Mouse (Mus musculus) forebrain, embryonic 11.5 days (tissue): ENCODE data around the gene Cdk19. TPM values are rescaled to one million over a fixed set of nuclear protein-coding genes. Genes with fewer than 3 reads are reported as not detected.
"Not testable (repeated sequence)": the region's sequence is repeated elsewhere in the genome, so short reads cannot be mapped to it uniquely, and the experiment has no call there.

Source experiments
- ATAC-seq: fragments of 200-750 bp; cut with Nextera tagmentation; replicated peaks from 2 replicates; pipeline ENCODE4 v1.8.0; 2017; ENCODE audit warnings: moderate TSS enrichment; ENCODE audit not compliant: low FRiP score
- DNase-seq: peaks from one replicate; pipeline ENCODE4 v3.0.0-alpha.2; 2017; ENCODE audit warnings: low spot score
- H3K27ac ChIP-seq: fragments of 300-500 bp; sonication (generic); 2 replicates; pipeline ENCODE4 v1.5.1; 2014; ENCODE audit warnings: low read depth, low read length
- H3K27me3 ChIP-seq: fragments of 300-500 bp; sonication (generic); 2 replicates; pipeline ENCODE4 v1.6.1; 2014; ENCODE audit warnings: mild to moderate bottlenecking, low read length, mixed read lengths; ENCODE audit not compliant: control insufficient read depth, insufficient read depth
- H3K36me3 ChIP-seq: fragments of 300-500 bp; sonication (generic); 2 replicates; pipeline ENCODE4 v1.6.1; 2014; ENCODE audit warnings: mild to moderate bottlenecking, low read length, moderate library complexity, mixed read lengths; ENCODE audit not compliant: control insufficient read depth, insufficient read depth
- H3K4me1 ChIP-seq: fragments of 300-500 bp; sonication (generic); replicated peaks from 2 replicates; pipeline ENCODE4 v1.6.1; 2014; ENCODE audit warnings: low read length, mixed read lengths; ENCODE audit not compliant: control insufficient read depth, insufficient read depth
- H3K4me2 ChIP-seq: fragments of 300-500 bp; sonication (generic); 2 replicates; pipeline ENCODE4 v1.6.1; 2014; ENCODE audit warnings: low read depth, mild to moderate bottlenecking, low read length, moderate library complexity, mixed read lengths; ENCODE audit not compliant: severe bottlenecking
- H3K4me3 ChIP-seq: fragments of 300-500 bp; sonication (generic); 2 replicates; pipeline ENCODE4 v1.5.1; 2014; ENCODE audit warnings: low read depth, low read length
- H3K9ac ChIP-seq: fragments of 300-500 bp; sonication (generic); 2 replicates; pipeline ENCODE4 v1.6.1; 2014; ENCODE audit warnings: low read length
- H3K9me3 ChIP-seq: fragments of 300-500 bp; sonication (generic); 2 replicates; pipeline ENCODE4 v1.6.1; 2016; ENCODE audit warnings: low read length, mixed read lengths; ENCODE audit not compliant: control insufficient read depth
- WGBS: fragments of 180-500 bp; shearing (Covaris S2); extraction: QIAGEN DNeasy Blood & Tissue Kit; methylation state at CpG from one replicate; pipeline ENCODE4 v1.1.7; 2014; 5-methylcytosine and 5-hydroxymethylcytosine counted together
- polyA plus RNA-seq: library from polyadenylated mRNA; unstranded; fragments of >200 nt; fragmentation: Nextera tagmentation; extraction: Ambion mirVana; gene quantifications from 2 replicates; pipeline ENCODE4 v1.2.1, GENCODE M21; 2014

The Cdk19 gene
- 8.0 and 9.4 TPM in 2 replicates for polyA plus RNA-seq

DNA sequence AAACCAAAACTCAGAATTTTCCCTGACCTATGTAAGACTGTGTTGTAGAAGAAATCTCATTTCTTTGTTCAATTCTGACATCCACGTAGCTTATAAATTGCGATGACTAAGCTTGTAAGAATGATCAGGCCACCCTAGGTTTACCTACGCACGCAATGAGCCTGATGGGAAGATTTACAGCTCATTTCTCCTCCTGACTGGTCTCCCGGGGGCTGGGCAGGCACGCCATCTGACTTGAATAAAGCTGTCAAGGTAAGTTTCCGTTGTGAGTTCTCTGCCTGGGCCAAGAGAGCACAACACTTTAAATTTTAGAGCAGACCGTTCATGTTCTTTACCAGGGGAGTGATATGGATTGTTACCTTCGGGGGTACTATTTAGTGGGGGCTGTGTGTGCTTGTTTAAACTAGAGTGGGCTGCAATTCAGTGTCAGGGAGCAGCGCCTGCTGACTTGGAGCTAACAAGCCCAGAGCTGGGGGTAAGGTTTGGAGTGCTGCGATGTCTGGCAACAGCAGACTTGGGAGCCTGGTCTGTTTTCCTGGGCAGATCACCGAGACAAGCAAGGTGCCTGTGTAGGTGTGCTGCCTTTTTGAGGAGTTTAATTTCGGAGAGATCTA lies at the start of gene Cdk19:
Gene Cdk19, plus strand, starts transcription at position 214 of the 614 bp plus-strand sequence.
- H3K36me3 ChIP-seq = no peaks in the 10 kb centered on the region
- H3K4me1 ChIP-seq = no peaks in the 10 kb centered on the region
- H3K4me3 ChIP-seq = no peak within 1 kb of the TSS
- ATAC-seq (no peak), DNase-seq (no peak)
- no peak within 1 kb of the TSS for H3K27ac ChIP-seq
- H3K27me3 ChIP-seq = no peaks in the 10 kb centered on the region
- H3K9me3 ChIP-seq = no peaks in the 10 kb centered on the region
- H3K9ac ChIP-seq = no peak within 1 kb of the TSS
- no peak within 1 kb of the TSS for H3K4me2 ChIP-seq
- WGBS = 49% methylated on average over 13 of the region's 13 CpGs

DNA sequence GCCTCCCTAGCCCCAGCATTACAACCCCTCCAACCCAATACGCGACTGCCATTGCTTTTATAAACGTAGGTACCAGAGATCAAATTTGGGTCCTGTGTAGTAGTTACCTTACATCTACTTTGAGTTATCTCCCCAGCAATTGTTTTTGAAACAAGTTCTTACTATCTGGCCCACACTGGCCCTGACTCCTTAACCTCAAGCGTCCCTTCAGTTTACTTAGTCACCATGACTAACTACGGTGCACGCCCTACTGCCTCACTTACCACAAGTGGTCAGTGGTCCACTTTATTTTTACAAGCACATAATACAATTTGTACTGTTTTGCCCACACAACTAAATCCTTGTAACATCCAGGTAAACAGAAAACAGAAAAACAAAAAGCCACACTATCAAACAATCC lies 46.7 kb upstream of the Cdk19 start:
- WGBS = 93% methylated on average over 6 of the region's 6 CpGs
- H3K4me3 ChIP-seq = no peak overlapping the region
- no peaks in the 10 kb centered on the region for H3K4me1 ChIP-seq
- DNase-seq = no peak
- H3K36me3 ChIP-seq = no peaks in the 10 kb centered on the region
- H3K9ac ChIP-seq = no peak overlapping the region
- H3K27me3 ChIP-seq = no peaks in the 10 kb centered on the region
- no peak overlapping the region for H3K4me2 ChIP-seq
- H3K9me3 ChIP-seq = no peaks in the 10 kb centered on the region
- no peak overlapping the region for H3K27ac ChIP-seq
- no peak for ATAC-seq

DNA sequence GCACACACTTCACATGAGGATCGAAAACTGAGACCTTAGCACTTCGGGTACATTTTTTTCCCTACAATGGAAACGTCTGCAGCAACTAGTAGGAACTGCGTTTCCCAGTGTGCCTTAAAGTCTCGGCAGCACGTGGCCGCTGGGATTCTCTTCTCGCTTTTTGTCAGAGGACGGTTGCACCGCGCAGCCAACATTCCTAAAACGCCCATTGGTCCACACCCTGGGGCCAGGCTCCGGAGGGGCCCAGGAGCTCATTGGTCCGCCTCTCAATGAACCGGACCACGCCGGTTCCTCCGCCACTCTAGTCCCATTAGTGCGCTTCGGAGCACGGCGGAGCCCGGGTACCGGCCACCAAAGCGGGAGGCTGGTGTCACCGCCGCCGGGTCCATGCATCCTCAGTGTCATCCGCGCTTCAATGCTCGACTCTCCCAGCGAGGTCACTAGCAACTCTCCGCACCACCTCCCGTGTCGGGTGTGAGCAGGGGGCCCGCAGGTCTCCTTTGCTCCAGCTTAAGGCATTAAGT lies 38.7 kb upstream of the Cdk19 start:
- H3K9ac ChIP-seq = peak overlapping the region; percentile 96
- H3K4me2 ChIP-seq = peak overlapping the region; percentile 72
- peaks cover 6% of the 10 kb centered on the region; the same call in 1 of the 2 replicates for H3K4me1 ChIP-seq
- H3K36me3 ChIP-seq = no peaks in the 10 kb centered on the region
- under 1% methylated on average over 36 of the region's 36 CpGs for WGBS
- peak overlapping the region; percentile 84 for H3K27ac ChIP-seq
- no peaks in the 10 kb centered on the region for H3K27me3 ChIP-seq
- no peaks in the 10 kb centered on the region for H3K9me3 ChIP-seq
- peak; percentile 92 for DNase-seq
- peak; percentile 82 for ATAC-seq
- H3K4me3 ChIP-seq = peak overlapping the region; percentile 99

DNA sequence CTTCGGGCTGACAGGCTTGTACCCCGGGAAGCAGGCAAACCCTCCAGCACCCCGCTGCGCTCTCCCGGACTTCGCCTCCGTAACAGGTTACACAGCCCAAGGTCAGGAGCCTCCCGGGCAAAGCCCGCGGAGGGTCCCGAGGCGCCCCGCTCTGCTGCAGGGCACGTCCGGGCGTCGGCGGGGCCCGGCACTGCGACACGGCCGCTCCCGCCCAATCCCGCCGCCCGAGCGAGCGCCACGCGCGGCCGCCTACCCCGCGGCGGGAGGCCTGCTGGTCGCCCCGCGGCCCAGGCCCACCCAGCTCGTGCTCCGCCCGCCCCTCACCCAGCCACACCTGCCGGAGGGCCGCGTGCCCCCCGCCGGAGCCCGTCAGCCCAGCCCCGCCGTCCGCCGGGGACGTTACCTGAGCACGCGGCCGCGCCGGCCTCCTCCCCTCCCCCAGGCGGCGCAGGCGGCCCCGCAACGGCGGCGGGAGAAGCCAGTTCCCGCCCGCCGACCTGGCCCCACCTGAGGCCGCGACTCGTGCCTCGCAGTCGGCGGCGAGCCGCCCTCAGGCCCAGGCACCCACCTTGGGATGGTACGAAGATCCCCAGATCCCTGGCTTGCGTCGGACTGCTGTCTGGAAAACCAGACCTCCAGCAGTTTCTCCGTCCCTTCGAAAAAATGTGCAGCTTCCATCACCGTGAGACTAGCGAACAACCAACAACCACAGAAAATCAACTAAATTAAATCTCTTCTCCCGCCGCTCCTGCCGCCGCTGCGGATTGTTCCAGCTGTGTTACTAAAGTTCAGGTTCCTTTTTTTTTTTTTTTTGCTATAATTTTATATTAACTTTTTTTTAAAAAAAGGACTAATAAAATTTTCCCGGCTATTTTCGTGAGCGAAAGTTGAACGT lies 37.9 kb upstream of the Cdk19 start:
- not testable (repeated sequence) for H3K4me1 ChIP-seq, H3K36me3 ChIP-seq, H3K27me3 ChIP-seq, H3K9me3 ChIP-seq
- ATAC-seq (peak; percentile 43), DNase-seq (peak; percentile 78)
- Histone ChIP-seq H3K4me3 (peak overlapping the region; percentile 99), H3K9ac (peak overlapping the region; percentile 96), H3K4me2 (peak overlapping the region; percentile 72), H3K27ac (peak overlapping the region; percentile 84)
- under 1% methylated on average over 78 of the region's 91 CpGs for WGBS

DNA sequence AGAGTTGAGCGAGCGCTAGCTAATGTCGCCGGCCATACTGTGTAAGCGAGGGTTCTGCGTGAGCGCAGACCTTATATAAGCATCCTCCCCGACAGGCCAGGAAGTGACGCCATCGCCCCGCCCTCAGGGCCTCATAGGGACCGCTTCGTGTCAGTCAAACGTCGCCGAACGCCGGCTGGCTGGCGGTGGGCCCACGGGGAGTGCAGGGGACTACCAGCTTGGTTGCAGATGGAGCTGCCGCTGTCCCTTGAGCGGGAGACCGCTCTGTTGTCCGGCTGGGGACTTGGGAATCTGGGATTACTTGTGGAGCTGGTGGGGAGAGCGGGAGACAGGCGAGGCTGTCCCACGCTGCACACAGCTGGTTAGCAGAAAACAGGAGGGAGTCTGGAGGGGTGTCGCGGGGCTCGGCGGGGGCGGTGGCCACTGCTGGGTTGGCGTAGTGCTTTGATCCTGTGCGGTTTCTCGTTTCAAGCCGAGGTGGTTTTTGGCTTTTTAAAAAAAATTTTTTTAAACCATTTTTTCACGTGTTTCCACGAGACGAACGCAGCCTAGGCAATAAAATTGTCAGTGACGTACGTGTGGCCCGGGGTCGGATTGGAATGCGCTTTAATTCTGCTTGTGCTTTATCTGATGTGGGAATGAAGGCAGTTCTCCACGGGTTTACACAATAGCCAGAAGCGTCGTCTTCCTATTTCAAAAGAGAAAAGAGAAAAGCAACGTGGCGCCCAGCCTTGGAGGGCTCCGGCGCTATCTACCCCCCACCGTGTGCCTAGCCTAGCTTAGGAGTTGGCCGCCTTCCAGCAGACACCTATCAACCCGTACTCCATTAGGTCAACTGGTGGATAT lies 37.0 kb upstream of the Cdk19 start, which contains the start of gene Amd1:
Gene Amd1, minus strand, starts transcription at position 47 of the 846 bp plus-strand sequence.
- no peaks in the 10 kb centered on the region for H3K27me3 ChIP-seq
- peak within 1 kb of the TSS; percentile 96 for H3K9ac ChIP-seq
- peak within 1 kb of the TSS; percentile 72 for H3K4me2 ChIP-seq
- no peaks in the 10 kb centered on the region for H3K36me3 ChIP-seq
- under 1% methylated on average over 55 of the region's 55 CpGs for whole genome bisulfite sequencing
- H3K4me3 ChIP-seq = peak within 1 kb of the TSS; percentile 99
- peak within 1 kb of the TSS; percentile 98 for H3K27ac ChIP-seq
- DNase-seq (peak; percentile 100), ATAC-seq (peak; percentile 99)
- peaks cover 6% of the 10 kb centered on the region; the same call in 1 of the 2 replicates for H3K4me1 ChIP-seq
- no peaks in the 10 kb centered on the region for H3K9me3 ChIP-seq

DNA sequence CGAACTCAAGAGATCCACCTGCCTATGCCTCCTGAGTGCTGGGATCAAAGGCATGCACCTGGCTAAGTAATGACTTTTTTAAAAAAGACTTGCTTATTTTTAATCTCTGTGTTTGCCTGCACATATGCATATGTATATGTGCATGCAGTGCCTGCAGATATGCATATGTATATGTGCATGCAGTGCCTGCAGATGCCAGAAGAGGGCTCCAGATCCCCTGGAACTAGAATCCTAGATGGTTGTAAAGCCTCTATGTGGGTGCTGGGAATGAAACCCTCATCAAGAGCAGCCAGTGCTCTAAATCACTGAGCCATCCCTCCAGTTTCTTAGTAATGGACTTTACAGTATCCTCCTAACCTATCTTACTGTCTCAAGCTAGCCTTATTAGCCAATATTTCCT lies 33.4 kb upstream of the Cdk19 start:
- ATAC-seq (no peak), DNase-seq (no peak)
- Histone ChIP-seq H3K27ac (no peak overlapping the region), H3K9me3 (no peaks in the 10 kb centered on the region), H3K9ac (no peak overlapping the region), H3K36me3 (no peaks in the 10 kb centered on the region), H3K4me3 (no peak overlapping the region), H3K4me2 (no peak overlapping the region), H3K27me3 (no peaks in the 10 kb centered on the region), H3K4me1 (no peaks in the 10 kb centered on the region)
- WGBS = 91% methylated on average over 1 of the region's 1 CpGs

DNA sequence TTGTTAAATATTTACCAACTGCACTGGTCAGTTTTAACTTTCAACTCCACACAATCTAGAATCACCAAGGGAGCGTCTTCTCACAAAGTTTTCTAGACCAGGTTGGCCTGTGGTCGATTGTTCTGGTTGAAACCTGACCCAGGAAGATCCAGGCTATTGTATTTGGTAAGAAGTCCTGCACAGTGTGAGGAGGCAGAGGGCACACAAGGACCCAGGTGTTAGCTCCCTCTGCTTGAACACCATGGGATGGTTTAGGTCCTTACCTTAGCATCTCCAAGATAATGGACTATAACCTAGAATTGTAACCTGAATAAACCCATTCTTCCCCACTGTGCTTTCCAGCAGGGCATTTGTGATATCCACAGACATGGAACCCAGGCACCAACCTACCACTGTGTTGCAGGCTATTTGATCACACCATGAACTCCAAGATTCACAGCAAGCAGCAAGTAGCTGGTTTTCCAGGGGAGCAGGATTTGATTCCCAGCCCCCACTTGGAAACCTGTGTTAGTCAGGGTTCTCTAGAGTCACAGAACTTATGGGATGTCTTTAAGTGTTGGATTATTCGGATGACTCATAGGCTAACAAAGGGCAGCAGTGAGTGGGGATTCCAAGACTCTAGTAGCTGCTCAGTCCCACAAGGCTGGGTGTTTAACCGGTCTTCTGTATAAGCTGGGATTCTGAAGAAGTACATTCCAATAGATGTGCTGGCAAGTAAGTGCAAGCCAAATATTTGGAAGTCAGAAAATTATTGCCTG lies 31.4 kb upstream of the Cdk19 start:
- Histone ChIP-seq H3K9me3 (no peaks in the 10 kb centered on the region), H3K36me3 (no peaks in the 10 kb centered on the region), H3K4me2 (no peak overlapping the region), H3K27ac (no peak overlapping the region), H3K4me1 (no peaks in the 10 kb centered on the region), H3K4me3 (no peak overlapping the region), H3K27me3 (no peaks in the 10 kb centered on the region), H3K9ac (no peak overlapping the region)
- ATAC-seq (no peak), DNase-seq (no peak)
- WGBS = 66% methylated on average over 4 of the region's 4 CpGs
